Mouse (Mus musculus): ENCODE data around the gene Erbb2. TPM values are rescaled to one million over a fixed set of nuclear protein-coding genes. Genes with fewer than 3 reads are reported as not detected.

Erbb2 gene
- polyA plus RNA-seq, 1 experiment, result 3.0 TPM

GRCm38 (mm10) chr11:98477011-98477701, 64.9 kb downstream of the Erbb2 start:
- no peak for DNase-seq (ENCODE audit: extremely low spot score in 1 of 2, low spot score in 1 of 2)

- DNase-seq (ENCODE audit: extremely low spot score in 1 of 2, low spot score in 1 of 2), result no peak
These were observed 67.0 kb downstream of the Erbb2 start for GRCm38 (mm10) chr11:98479026-98479939.

- no peak for DNase-seq (ENCODE audit: extremely low spot score in 1 of 2, low spot score in 1 of 2)
These were observed 67.7 kb downstream of the Erbb2 start for GRCm38 (mm10) chr11:98479940-98480497.

GRCm38 (mm10) chr11:98481231-98481630, 69.0 kb downstream of the Erbb2 start:
- DNase-seq (ENCODE audit: extremely low spot score in 1 of 2, low spot score in 1 of 2), result no peak

- DNase-seq (ENCODE audit: extremely low spot score in 1 of 2, low spot score in 1 of 2), result no peak
These were observed 69.8 kb downstream of the Erbb2 start for GRCm38 (mm10) chr11:98482067-98482466.

GRCm38 (mm10) chr11:98485749-98486148, 73.5 kb downstream of the Erbb2 start:
- DNase-seq (ENCODE audit: extremely low spot score in 1 of 2, low spot score in 1 of 2), result no peak

Other genes with a start within 250 kb of the Erbb2 start
- 24.6 and 28.8 TPM in 2 replicates for gene Med1, start 219.2 kb upstream of the Erbb2 start, polyA plus RNA-seq (2012; rRNA removed)
- gene Cdk12, start 209.4 kb upstream of the Erbb2 start, polyA plus RNA-seq (2012; rRNA removed), result 17.8 and 19.5 TPM in 2 replicates
- gene Neurod2, start 82.8 kb upstream of the Erbb2 start, polyA plus RNA-seq (2012; rRNA removed), result 33.9 and 34.2 TPM in 2 replicates
- gene Ppp1r1b, start 64.1 kb upstream of the Erbb2 start, polyA plus RNA-seq (2012; rRNA removed), result 104 and 156 TPM in 2 replicates
- 52.3 and 59.1 TPM in 2 replicates for gene Stard3, start 54.1 kb upstream of the Erbb2 start, polyA plus RNA-seq (2012; rRNA removed)
- gene Tcap, start 28.7 kb upstream of the Erbb2 start, polyA plus RNA-seq (2012; rRNA removed), result 9.7 and 14.2 TPM in 2 replicates
- gene Pnmt, start 26.0 kb upstream of the Erbb2 start, polyA plus RNA-seq (2012; rRNA removed), result 0.84 and 1.1 TPM in 2 replicates
- gene Pgap3, start 12.0 kb upstream of the Erbb2 start, polyA plus RNA-seq (2012; rRNA removed), result 13.7 and 15.2 TPM in 2 replicates
- gene Mien1, start 26.5 kb downstream of the Erbb2 start, polyA plus RNA-seq (2012; rRNA removed), result 177 and 209 TPM in 2 replicates
- gene Grb7, start 33.9 kb downstream of the Erbb2 start, polyA plus RNA-seq (2012; rRNA removed), result 1.6 and 2.0 TPM in 2 replicates
- 0.17 and 0.32 TPM in 2 replicates for gene Ikzf3, start 133.6 kb downstream of the Erbb2 start, polyA plus RNA-seq (2012; rRNA removed)
- gene Zpbp2, start 138.6 kb downstream of the Erbb2 start, polyA plus RNA-seq (2012; rRNA removed), result 0.10 TPM in 1 of 2 replicates, not detected in the other
- gene Ormdl3, start 174.9 kb downstream of the Erbb2 start, polyA plus RNA-seq (2012; rRNA removed), result 54.6 and 57.1 TPM in 2 replicates
- gene Lrrc3c, start 185.8 kb downstream of the Erbb2 start, polyA plus RNA-seq (2012; rRNA removed), result not detected in 2 replicates
- 0.25 and 0.36 TPM in 2 replicates for gene Gm12355, start 213.2 kb downstream of the Erbb2 start, polyA plus RNA-seq (2012; rRNA removed)
- gene Gsdma3, start 213.9 kb downstream of the Erbb2 start, polyA plus RNA-seq (2012; rRNA removed), result not detected in 2 replicates
- not detected in 2 replicates for gene Gsdma2, start 234.3 kb downstream of the Erbb2 start, polyA plus RNA-seq (2012; rRNA removed)